Mouse (Mus musculus): ENCODE measurements at regions not wholly inside any gene's neighbourhood (a gene's known extent, or its start where the extent isn't known, plus 50 kb on each side); places are given as distances from the start of the nearest gene placed in this dataset.

DNA sequence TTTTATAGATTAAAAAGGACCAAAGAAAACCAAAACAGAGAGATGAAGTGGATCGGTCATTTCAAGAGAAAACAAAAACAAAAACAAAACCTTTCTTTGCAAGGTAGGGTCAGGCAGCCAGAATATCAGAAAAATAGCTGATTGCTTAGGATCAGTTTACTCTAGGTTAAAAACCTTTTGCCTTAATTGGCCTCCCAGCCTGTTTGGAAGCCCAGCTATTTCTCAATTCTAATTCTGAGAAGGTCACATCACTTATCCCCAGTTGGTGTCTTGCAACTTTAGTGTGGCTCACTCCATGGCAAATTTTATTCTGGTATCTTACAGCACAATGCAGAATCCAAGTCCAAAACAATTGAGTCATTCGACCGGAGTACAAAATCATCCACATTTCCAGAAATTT is 70.0 kb downstream of the 1190002N15Rik start:
- DNase-seq = no peak

DNA sequence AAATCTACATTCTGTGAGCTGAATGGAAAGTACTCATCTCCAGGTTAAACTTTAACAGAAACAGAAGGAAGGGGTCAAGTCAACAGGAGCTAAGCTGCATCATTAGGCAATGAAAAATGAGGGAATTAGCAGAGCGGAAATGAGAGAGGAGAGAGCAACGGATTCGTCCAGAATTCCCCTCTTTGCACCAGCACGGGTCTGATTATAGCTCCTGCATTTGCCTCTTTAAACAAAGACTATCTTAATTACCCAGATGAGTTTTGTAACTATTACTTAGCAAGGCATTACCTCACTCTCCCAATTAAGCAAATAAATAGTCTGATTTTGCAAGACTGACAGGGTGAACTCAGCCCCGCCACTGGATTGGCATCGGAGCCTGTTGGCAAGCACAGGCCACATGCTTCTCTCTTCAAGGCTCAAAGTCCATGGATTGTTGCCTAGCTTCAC is 81.8 kb downstream of the 1190002N15Rik start:
- peak; percentile 76 to 81 for DNase-seq

DNA sequence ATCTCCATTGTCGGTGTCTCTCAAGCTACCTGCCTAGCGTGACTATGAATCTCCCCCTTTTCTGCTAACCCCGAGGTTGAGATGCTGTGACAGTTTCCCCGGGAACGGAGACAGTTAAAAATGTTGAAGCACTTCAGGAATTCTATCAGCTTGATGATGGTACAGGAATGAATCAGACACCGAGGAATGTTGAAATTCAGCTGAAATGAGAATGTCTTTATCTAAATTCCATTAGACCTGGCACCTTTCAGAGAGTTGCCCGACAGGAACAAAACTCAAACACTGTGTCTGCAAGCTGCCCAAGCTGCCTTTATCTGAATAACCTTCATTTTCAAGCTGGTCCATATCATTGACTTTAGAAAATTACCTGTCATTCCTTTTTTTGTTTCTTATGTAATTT is 82.4 kb downstream of the 1190002N15Rik start:
- DNase-seq = no peak

DNA sequence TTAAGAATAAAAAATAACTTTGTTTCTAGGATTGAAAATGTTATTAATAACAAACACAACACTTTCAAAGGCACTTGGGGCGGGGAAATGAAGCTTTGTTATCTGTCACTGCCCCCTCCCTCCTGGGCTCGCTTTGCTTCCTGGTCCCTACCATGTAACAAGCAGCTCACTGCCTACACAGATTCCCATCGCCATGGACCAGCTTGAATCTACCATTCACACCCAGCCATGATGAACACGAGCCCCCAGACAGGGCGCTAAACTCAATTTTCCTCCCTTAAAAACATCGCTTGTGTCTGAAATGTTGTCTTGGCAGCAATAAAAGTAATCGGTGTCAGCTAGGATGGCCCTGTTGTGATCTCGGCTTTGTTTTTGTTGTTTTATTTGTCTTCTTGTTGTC is 88.0 kb downstream of the 1190002N15Rik start:
- DNase-seq = no peak

DNA sequence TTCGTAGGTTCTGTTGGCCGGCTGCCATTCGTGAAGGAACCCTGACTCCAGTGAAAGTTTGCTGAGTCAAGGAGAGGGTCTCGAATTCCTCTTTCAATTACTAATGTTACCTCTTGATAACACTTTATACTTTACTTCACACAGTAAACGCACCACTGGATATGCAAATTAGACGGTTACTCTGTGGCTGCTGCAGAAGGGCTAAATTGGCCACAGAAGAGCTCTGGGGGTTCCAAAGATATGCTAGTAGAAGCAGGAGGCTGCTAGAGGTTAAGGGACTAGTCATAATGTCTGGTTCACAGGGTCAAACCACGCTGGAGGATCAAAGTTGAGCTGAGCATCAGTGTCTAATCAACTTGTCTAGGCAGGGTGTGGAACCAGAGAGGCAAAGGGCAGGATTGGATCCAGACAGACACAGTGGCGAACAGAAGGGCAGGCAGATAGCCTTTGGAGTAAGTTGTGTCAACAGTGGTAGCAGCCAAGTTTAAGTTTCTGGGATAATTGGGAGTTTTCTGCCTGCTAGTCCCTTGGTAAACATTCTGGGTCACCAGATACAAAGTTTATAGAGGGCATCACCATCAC is 91.6 kb downstream of the 1190002N15Rik start:
- DNase-seq = no peak

DNA sequence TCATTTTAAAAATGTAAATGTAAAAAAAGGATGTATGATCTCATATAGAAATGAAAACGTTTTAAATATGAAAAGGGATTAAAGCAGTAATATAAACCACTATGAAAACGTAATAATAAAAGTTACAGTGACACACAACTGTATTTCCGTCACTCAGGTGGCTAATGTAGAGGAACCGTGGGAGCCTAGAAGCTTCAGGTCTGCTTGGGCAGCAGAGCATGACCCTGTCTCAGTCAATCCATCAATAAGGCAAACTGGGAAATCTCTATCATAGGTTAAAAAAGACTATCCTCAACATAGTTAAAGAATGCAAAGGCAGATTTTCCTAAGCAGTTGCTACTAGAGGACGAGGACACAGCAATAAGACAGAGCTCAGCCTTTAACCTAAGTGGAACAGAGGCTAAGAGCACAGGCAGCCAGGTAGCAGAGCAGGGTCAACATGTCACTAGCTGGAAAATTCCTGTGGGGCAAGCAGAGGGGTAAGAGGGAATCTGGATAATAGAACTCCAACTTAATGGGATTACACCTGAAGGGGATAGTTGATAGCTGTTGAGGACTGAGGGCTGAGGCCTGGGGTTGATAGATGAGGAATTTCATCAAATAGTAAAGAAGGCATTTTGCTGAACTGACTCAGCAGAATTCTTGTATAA is 93.6 kb downstream of the 1190002N15Rik start:
- no peak for DNase-seq

DNA sequence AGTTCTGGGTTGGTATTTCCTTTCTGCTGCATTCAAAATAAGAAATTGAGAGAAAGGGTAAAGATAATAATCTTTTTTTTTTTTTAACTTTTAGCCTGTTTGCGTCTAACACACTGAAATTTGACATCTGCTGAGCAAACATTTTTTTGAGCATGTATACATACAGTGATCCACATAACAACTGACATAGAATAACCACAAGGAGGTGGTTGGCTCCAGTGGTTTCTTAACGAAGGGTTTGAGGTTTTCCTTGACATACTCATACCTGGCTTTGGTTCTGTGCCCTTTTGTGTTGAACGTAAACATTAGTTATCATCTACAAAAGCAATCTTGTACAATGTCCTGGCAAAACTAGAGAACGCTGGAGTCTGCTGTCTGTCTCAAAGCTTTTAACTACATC is 96.5 kb downstream of the 1190002N15Rik start:
- DNase-seq = no peak

DNA sequence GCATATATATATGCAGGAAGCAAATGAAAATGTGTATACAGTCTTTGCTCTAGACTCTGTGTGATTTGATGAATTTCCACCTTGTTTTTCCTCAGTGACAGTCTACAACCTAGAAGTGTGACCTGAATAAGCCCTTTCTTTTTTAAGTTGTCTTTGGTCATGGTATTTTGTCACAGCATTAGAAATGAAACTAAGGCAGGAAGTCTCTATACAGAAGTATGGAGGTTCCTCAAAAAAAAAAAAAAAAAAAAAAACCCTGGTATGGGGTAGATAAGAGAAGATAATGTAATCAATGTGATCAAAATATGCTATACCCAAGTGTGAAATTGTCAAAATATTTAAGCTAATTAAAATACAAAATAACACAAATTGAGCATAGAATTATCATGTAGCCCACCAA is 104.4 kb downstream of the 1190002N15Rik start:
- no peak for DNase-seq

DNA sequence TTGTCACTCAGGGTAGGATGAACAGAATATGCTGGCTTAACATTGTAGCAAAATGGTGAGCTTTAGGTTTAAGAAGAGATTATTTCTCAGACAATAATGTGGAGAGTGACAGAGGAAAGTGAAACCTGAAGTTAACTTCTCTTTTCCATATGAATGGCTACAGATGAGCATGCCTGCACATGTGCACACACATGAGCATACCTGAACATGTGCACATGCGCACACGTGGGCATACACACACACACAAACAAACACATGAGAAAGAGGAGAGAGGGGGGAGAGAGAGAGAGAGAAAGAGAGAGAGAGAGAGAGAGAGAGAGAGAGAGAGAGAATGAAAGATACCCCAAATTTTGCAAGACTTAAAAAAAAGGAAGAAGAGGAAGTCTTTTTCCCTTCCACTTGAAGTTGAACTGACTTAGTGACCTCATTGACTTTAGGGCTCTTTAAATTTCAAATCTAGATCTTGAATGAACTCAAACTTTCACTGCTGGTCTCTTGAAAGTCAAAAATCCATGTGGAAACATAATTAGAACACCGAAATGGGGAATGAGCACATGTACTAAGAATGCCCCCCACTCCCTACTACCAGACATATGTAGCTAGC is 105.6 kb downstream of the 1190002N15Rik start:
- no peak for DNase-seq

DNA sequence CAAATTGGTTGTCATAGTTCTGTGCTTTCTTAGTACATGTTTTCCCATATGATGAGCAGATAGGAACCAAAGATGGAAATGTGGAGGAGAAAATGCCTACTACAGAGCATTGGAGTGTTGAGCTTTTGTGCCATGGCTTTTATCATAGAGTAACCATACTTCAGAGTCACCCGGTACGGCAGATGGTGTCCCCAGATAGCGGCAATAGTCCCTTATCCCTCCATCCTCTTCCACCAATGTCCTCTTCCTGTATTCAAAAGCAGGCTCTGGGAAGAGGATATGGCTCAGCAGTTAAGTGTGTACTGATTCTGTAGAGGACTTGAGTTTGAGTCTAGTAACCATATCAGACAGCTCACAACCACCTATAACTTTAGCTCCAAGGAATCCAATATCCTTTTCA is 106.3 kb downstream of the 1190002N15Rik start:
- no peak for DNase-seq

DNA sequence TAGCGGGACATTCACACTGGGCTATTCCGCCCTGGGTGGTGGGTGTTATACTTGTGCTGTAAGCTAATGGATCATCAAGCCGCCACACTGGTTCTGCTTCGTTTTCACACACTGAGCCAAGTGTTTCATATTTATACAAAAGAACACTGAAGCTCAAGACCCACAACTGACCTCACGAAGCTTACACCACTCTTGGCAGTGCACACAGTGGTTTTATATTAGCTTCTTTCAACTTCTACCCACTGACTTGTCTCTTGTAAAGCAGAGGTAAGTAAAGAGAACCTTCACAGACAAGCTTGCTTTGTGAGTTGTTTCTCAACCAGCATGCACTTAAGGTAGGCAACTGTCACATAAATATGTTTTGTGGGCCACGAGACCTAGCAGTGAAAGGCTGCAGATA is 106.9 kb downstream of the 1190002N15Rik start:
- no peak for DNase-seq

DNA sequence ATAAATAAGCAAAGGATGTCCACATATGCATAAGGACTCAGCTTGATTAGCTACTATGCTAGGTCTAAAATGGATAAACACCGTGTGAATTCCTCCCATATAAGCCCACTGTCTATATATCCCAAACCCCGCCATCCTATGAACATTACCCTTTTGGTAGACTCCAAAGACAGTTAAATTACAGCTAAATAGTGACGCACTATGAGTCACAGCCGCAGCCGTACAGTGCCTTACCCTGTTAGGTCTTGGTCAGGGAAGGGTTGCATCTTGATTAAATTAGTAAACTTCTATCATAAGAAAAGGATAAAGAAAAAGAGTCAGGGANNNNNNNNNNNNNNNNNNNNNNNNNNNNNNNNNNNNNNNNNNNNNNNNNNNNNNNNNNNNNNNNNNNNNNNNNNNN is 111.1 kb downstream of the 1190002N15Rik start:
- no peak for DNase-seq

DNA sequence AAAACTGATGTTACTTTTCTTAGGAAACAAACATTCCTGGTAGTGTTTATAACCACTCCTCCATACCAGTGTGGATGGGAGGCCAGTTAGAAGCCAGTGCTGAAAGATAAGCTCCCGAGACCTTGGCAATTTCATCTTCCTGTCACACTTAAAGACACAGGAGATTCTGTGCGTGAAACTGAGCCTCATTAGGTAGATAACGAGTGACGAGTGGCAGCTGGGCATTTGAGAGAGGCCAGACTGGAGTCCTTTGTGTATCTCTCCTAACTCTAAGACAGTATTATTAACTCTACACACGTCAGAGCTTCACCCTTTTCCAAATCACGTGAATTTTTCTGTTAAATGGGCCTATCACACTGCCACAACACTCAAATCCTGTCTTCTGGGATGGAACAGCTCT is 112.1 kb downstream of the 1190002N15Rik start:
- DNase-seq = no peak

DNA sequence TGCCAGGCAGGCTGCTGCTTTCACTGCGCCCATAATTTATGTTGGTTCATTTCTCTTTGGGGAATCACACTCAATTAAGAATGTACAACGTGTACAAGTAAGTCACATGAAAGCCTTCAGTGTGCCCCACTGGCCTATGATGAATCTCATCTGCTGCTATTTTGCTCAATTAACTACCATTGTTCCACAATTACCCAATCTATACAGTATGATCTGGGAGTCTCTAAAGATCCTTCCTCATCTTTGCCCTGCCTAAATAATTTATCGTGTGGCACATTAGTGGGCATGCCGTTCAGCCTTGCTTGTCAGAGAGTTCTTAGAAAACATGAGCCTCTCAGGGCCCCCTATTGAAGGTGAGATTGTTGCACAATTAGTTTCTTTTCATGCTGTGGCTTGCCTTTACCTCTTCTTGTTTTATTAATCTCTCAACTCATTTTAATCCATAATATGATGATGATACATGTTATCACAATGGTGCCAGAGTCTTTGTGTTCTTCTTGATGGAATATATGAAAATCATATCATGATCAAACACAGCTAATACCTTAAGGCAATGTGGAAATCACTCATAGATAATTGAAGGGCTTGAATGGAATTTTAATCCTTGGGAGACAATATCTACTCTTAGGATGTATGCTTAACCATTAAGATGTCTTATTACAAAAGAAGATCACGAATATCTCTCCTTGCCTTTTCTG is 113.3 kb downstream of the 1190002N15Rik start:
- DNase-seq = no peak

DNA sequence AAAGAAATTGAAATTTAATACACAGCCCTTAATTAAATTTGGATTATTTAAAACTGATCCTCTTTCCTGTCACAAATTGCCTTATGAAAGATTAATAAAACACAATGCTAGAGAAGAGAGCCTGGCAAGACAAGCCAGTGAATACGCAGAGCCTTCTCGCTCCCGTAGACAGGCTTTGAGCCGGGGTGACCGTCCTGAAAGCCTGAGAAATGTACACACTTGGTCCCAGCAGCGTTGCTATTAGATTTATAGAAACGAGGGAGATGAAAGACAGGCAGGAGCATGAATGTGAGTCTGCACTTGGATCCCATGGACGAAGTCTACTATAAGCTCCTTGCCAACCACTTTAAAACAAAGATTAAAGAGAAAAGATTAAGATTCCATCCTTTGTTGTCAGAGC is 127.3 kb downstream of the 1190002N15Rik start:
- DNase-seq = no peak

DNA sequence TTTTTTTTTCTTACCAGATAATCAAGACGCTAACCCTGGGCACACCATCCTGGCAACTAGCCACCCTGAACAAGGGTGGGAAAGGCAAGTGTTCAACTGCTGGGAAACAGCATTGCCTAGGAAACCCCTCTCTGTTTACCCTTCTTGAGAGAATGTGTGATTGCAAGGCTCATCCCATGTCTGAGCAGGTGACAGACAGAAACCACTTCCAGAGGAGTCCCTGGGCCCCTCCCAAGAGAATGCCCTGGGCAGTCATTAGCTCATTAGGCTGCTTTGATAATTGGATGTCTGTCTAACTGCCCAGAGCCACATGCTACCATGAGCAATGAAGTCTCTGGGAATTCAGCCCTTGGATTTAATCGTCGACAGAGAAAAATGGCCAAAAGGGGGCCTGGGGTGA is 127.8 kb downstream of the 1190002N15Rik start:
- DNase-seq = no peak

DNA sequence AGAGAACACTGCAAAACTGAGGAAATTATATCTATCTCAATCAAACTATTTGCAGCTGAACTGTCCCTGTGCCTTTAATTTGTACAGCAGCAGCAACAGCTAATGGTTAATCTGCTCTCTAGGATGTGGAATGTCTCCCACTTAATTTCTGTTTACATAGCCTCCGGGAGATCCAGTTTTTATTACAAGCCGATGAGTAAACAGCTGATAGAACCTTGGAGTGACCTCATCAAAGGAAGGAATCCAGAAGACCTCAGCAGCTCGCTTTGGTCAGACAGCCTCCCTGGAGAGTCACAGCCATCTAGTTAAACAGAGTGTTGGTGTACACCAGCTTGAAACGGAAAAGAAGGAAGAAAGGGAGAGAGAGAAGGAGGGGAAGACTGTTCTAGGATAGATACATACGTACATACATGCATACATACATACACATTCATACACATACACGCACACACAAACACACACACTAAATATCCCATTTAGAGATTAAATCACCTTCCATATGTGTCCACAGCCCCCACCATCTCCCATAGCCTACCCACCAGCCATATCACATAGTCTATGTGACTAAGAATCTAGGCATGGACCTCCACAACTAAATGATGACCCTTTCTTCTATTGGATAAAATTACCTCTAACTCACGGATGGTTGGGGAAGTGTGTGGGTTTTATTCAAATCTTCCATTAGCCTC is 129.1 kb downstream of the 1190002N15Rik start:
- peak; percentile 5 to 51 for DNase-seq

DNA sequence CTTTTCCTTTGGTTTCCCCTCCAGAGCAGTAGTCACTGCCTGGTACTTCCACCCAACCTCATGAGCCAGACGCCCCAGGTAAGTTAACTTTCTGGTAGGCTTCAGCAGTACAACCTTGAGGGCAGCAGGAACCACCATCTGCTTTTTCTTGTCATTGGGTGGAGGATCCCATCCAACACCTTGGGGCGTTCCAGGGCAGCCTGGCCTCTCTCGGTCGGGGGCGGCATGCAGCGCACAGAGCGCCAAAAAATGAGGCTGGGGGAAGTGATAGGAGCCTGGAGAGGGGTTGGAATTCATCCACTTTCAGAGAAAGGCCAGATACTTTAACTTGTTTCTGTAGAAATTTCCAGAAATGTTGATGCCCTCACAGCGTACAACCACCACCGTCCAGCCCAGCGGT is 130.2 kb downstream of the 1190002N15Rik start:
- no peak for DNase-seq

DNA sequence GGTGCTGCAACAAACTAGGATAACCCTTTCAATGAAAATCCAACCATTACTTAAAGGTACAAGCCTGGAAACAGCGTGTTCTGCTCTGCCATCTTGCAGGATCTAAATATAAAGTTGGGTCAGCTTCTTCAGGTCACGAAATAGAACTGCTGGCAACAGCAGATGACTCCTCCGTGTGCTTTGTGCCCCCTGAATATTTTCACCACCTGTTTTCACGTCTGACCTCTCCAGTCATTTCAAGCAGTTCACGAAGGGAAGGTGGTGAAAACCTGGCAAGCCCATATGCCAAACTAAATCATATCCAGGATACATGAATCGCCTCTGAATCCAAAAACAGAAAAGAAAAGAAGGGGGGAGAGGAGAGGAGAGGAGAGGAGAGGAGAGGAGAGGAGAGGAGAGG is 133.3 kb downstream of the 1190002N15Rik start:
- no peak for DNase-seq

DNA sequence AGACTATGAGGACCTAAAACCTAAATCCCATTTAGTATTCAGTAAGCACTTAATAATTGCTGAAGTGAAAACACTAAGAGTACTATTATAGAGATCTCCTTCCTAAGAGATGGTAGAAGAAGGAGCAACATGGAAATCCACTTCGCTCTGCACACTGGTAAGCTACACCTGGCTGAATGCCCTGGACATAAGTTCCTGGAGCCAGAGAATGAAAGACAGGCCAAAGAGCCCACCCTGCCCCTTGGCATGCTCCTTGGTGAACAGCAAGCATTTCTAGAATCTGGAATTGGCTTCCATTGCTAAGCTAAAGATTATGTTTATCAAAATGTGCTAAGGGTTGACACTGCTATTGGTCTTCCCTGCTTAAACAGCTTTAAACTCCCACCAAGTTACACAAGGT is 137.3 kb downstream of the 1190002N15Rik start:
- no peak for DNase-seq

DNA sequence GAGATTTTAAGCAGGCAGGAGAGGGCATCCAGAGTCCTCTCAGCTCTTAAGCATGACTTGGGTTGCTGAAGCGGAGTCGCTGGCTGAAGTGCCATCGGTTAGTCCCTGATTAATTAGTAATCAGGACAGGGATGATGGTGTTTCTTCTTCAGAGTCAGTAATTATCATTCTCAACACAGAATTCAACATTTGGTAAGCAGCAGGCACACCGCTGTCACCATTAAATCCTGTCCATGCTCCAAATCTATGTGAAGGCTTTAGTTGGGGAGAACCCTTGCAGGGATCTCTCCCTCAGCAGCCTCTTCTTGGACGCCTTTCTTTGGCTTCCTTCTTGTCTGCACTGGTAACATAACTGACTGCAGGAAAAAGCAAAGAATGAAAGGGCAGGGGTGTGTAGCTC is 142.7 kb downstream of the 1190002N15Rik start:
- DNase-seq = no peak

DNA sequence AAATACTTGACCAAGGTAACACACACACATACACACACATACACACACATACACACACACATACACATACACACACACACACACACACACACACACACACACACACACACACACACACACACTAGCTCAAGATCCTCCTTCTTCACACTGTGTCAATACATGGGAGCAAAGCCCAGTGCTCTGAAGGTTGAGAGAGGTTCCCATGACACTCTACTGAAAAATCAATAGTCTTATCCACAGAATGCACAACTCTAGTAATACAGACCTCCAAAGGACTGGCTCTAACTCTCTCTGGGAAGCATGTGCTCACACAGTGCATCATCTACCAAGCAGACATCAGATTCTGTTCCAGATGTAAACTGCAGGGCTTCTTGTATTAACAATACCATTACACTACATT is 151.7 kb downstream of the 1190002N15Rik start:
- no peak for DNase-seq

DNA sequence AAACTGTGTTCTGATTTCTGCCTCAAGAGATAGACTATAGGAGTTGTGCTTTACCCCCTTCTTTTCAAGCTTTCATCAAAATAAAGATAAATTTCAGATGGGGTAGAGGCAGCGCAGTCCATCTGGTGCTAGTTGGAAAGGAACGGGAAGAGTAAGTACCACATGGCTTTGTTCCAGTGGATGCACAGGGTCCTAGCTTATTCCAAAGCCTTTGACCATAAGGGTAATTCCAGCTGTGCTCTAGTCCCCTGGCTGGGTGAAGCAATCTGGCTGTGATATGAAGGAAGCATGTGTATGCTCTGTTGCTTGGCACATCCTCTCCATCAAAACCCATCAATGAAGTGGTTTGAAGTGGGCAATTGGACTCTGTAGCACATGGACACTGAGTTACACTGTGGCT is 155.6 kb downstream of the 1190002N15Rik start:
- no peak for DNase-seq
